Mouse (Mus musculus): ENCODE measurements around the gene Gm20821. TPM values are rescaled to one million over a fixed set of nuclear protein-coding genes. Genes with fewer than 3 reads are reported as not detected.
"Not testable (repeated sequence)": the region's sequence is repeated elsewhere in the genome, so short reads cannot be mapped to it uniquely, and the experiment has no call there.

The Gm20821 gene
- not detected in 2 replicates for polyA plus RNA-seq (2014; fragmentation: Nextera tagmentation; extraction: Ambion mirVana)

- H3K4me3 ChIP-seq (ENCODE audit: low read depth, low read length); H3K9ac ChIP-seq (ENCODE audit: low read length); H3K9me3 ChIP-seq (ENCODE audit: control insufficient read depth, low read length); H3K4me2 ChIP-seq (ENCODE audit: low read depth, severe bottlenecking); H3K27ac ChIP-seq (replicated peaks; ENCODE audit: low read depth, low read length); H3K4me1 ChIP-seq (ENCODE audit: control insufficient read depth, insufficient read depth, low read length); H3K36me3 ChIP-seq (ENCODE audit: control insufficient read depth, insufficient read depth, low read length); DNase-seq (ENCODE audit: low spot score); H3K27me3 ChIP-seq (ENCODE audit: control insufficient read depth, insufficient read depth, low read length); ATAC-seq (ENCODE audit: insufficient number of reproducible peaks, low FRiP score, low TSS enrichment, low read depth): not testable (repeated sequence)
- 48% methylated on average over 2 of the region's 2 CpGs for WGBS
Measured at GRCm38 (mm10) chrY:9781504-9781903, at the start of gene Gm20821. TSS of gene Gm20821 (plus strand) at chrY:9781804.

Data from limb, embryonic 11.5 days (tissue).